Mouse (Mus musculus) splenic B cell, adult 2 months (primary cell): ENCODE results near the gene Trip12.

Source experiments
- DNase-seq: peaks from one replicate; pipeline ENCODE4 v3.0.0-alpha.2; 2011; ENCODE audit warnings: low read depth, low spot score
- H3K27me3 ChIP-seq: 2 replicates; pipeline ENCODE4 v1.6.1; 2012; ENCODE audit warnings: mild to moderate bottlenecking, low read length, moderate library complexity, mixed read lengths; ENCODE audit not compliant: control insufficient read depth, poor library complexity, insufficient read depth, severe bottlenecking
- H3K36me3 ChIP-seq: 2 replicates; pipeline ENCODE4 v1.6.1; 2012; ENCODE audit warnings: mild to moderate bottlenecking, low read length, moderate library complexity, mixed read lengths; ENCODE audit not compliant: control insufficient read depth, poor library complexity, insufficient read depth, severe bottlenecking

Trip12 gene

GRCm38 (mm10) chr1:84848335-84848734 lies 8.0 kb upstream of the Trip12 start:
- no peaks in the 10 kb centered on the region for H3K36me3 ChIP-seq
- no peaks in the 10 kb centered on the region for H3K27me3 ChIP-seq
- no peak for DNase-seq

- DNase-seq: no peak
- H3K36me3 ChIP-seq: no peaks in the 10 kb centered on the region
- no peaks in the 10 kb centered on the region for H3K27me3 ChIP-seq
Measured at GRCm38 (mm10) chr1:84847698-84848097, 7.4 kb upstream of the Trip12 start.

DNA sequence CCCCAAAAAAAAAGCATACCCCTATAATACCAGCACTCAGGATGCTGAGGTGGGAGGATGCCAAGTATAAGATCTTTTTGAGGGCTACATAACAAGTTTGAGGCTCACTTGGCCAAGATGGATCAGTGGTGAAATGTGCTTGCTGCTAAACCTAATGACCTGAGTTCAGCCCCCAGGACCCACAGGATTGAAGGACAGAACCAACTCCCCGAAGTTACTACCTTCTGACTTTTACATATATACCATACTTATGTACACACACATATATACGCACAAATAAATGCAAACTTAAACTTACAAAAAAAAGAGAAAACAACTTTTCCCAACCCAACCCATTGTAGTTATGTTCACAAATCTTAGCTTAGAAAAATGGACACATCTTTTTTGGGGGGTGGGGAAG lies 3.0 kb upstream of the Trip12 start:
- no peak for DNase-seq
- H3K27me3 ChIP-seq: no peaks in the 10 kb centered on the region

DNA sequence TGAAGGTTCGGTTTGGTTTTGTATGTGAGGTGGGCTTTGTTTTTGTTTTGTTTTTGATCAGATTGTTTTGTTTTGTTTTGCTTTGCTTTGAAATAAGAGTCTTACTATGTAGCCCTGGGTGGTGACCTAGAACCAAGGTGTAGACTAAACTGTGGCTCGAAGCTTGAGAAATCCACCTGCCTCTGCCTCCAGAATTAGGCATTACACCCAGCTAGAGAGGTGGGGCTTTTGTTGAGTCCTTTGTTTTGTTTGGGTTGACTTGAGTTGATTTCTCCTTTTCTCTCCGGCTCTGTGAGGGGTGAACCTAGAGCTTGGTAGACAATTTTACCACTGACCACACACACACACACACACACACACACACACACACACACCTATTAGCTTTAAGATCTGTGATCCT lies 745 bp upstream of the Trip12 start:
- no peaks in the 10 kb centered on the region for H3K36me3 ChIP-seq
- DNase-seq: no peak

More for the DNA sequence above, 3.0 kb upstream of the Trip12 start:
- H3K36me3 ChIP-seq: no peaks in the 10 kb centered on the region

GRCm38 (mm10) chr1:84839309-84840017 lies 853 bp downstream of the Trip12 start, which contains the start of gene Fbxo36:
Gene Fbxo36 (plus strand): TSS chr1:84839841.
- Histone ChIP-seq H3K36me3 (no peaks in the 10 kb centered on the region), H3K27me3 (no peaks in the 10 kb centered on the region)
- peak; percentile 90 for DNase-seq

More for the DNA sequence above, 745 bp upstream of the Trip12 start:
- H3K27me3 ChIP-seq: no peaks in the 10 kb centered on the region

DNA sequence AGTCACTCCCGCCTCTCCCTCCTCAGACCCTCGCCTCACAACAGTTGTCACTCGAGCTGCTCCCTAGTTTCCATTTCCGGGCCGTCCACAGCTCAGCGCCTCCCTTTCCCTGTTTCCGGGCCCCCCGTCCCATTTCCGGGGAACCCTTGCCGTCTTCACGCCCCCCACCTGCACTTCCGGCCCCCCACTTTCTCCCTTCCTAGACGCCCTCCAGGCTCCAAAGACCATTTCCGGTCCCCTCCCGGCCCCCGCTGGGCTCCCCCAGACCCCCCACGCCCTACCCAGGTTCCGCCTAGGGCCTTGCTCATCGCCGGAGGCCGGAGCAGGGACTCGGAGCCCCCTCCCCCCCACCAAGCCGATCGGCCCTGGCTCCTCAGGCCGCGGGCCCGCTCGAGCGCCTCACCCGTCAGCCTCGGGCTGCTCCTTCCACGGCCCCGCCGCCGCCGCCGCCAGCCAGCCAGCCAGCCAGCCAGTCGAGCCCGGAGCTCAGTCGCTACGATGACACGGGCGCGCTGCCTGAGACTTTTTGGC lies 1.6 kb downstream of the Trip12 start:
- Histone ChIP-seq H3K27me3 (no peaks in the 10 kb centered on the region), H3K36me3 (no peaks in the 10 kb centered on the region)
- peak; percentile 53 for DNase-seq

DNA sequence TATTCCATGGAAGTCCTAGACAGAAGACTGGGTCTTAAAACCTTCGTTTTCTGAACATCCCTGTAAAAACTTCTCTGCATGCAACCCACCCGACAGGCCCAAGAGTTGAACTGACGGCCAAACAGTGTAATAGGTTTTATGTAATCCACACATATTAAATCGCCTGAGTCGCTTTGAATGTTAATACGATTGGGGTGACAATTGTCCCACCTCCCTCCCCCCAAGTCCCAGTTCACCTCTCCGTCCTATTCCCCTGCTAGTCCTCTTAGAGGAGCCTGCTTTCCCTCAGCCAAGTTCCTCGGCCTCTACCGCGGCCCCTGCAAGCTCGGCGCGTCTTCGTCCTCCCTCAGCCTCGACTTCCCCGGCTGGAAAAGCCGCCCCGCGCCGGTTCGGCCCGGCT lies 2.2 kb downstream of the Trip12 start:
- DNase-seq: peak; percentile 26
- Histone ChIP-seq H3K36me3 (no peaks in the 10 kb centered on the region), H3K27me3 (no peaks in the 10 kb centered on the region)

DNA sequence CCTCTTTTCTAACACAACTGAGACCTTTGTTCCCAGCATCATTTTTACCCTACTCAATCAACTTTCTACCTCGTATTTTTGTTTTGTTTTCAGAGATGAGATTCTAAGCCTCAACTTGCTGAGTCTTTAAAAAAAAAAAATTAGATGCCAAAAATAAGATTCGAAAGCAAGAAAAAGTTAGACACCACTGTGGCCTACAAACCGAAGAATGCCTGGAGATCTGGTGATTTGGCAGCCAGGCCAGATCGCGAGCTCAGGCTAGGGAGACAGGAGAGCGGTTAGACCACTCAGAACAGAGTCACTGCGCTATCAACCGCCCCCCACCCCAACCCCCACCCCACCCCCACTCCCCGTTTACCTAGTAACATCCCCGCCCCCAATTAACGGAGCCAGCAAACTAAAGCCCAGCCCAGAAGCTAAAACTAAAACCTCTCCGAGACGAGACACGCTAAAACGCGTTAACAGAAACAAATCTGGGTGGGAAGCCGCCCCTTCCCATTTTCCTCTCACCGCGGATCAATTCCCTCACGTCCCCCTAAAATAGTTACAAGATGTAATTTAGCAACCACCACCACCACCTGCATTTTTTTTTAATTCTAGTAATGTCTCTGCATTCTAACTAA lies 2.7 kb downstream of the Trip12 start:
- H3K27me3 ChIP-seq: no peaks in the 10 kb centered on the region
- H3K36me3 ChIP-seq: no peaks in the 10 kb centered on the region
- peak; percentile 4 for DNase-seq

- H3K36me3 ChIP-seq: no peaks in the 10 kb centered on the region
- no peak for DNase-seq
- no peaks in the 10 kb centered on the region for H3K27me3 ChIP-seq
Measured at GRCm38 (mm10) chr1:84825091-84825490, 15.2 kb downstream of the Trip12 start.

DNA sequence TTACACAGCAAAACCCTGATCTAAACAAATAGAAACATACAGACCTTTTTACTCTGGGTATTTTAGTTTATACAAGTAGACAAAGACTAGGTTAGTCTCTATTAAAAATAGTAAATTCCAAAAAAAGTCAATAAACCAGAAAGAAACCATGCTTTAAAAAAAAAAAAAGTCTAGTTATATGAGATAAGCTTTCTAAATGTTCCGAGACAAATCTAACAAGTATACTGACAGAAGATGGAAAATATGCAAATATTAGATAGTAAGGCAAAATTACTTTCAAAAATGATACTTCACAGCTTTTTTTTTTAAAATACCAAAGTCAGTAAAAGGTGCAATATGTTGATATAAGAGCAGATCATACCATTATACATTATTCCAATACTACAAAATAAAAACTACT lies 22.7 kb downstream of the Trip12 start:
- H3K36me3 ChIP-seq: 0 out of 2 replicates have a peak, but pooled peaks cover 2% of the 10 kb centered on the region
- no peaks in the 10 kb centered on the region for H3K27me3 ChIP-seq
- no peak for DNase-seq

GRCm38 (mm10) chr1:84803788-84804187 lies 36.5 kb downstream of the Trip12 start:
- no peak for DNase-seq
- no peaks in the 10 kb centered on the region for H3K27me3 ChIP-seq
- no peaks in the 10 kb centered on the region for H3K36me3 ChIP-seq

GRCm38 (mm10) chr1:84799166-84799565 lies 41.1 kb downstream of the Trip12 start:
- no peaks in the 10 kb centered on the region for H3K27me3 ChIP-seq
- peaks cover under 1% of the 10 kb centered on the region; the same call in 1 of the 2 replicates for H3K36me3 ChIP-seq
- no peak for DNase-seq

- Histone ChIP-seq H3K27me3 (no peaks in the 10 kb centered on the region), H3K36me3 (peaks cover 9% of the 10 kb centered on the region)
- DNase-seq: no peak
Measured at GRCm38 (mm10) chr1:84795335-84795734, 45.0 kb downstream of the Trip12 start.

DNA sequence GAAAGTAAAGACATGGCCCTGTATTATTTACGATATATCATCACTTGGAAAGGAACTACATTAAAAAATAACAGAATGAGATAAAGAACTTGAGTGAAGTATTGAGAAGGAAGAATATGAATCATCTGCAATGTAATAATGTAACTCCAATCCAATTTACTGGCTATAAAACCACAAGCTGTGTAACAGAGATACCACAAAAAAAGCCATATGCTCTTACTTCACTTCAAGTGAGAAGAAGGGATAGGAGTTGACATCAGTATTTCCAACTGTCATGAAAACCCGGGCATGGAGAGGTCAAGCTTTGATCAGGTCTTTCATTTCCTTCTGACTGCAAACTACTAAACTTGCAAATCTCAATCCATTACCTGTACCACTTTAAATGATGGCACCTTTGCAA lies 48.9 kb downstream of the Trip12 start:
- DNase-seq: no peak
- Histone ChIP-seq H3K36me3 (peaks cover 10% of the 10 kb centered on the region), H3K27me3 (no peaks in the 10 kb centered on the region)

- Histone ChIP-seq H3K27me3 (no peaks in the 10 kb centered on the region), H3K36me3 (peaks cover 5% of the 10 kb centered on the region; the same call in 1 of the 2 replicates)
- no peak for DNase-seq
Measured at GRCm38 (mm10) chr1:84780630-84781029, 59.7 kb downstream of the Trip12 start.
